Mouse (Mus musculus) heart, adult 9 months (tissue): ENCODE data around the gene Minar1.

Experiments used
- DNase-seq, 2 experiments: peaks; one replicate each; pipeline ENCODE4 v3.0.0; 2022; ENCODE audit warnings: low spot score in 2 of 2

Minar1 gene

GRCm38 (mm10) chr9:89623006-89623760, at the start of gene Minar1:
TSS of gene Minar1 (minus strand) at chr9:89623125.
- DNase-seq, result no peak

DNA sequence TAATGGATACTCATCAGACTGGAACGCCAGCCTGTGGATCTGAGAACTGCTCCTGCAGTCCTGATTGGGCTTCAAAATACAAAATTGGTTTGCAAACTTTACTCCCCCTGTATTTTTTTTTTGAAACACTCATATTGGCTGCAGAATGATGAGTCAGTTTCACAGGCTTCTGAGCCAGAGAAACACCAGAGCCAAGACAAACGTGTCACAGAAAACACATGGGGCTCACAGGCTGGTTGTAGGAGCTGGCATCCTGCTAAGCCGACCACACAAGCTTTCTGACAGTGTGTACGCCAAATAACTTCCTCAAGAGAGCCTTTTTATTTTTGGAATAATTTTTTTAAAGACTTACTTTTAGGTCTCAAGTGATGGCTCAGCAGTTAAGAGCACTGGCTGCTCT, 47.0 kb upstream of the Minar1 start:
- no peak for DNase-seq

DNA sequence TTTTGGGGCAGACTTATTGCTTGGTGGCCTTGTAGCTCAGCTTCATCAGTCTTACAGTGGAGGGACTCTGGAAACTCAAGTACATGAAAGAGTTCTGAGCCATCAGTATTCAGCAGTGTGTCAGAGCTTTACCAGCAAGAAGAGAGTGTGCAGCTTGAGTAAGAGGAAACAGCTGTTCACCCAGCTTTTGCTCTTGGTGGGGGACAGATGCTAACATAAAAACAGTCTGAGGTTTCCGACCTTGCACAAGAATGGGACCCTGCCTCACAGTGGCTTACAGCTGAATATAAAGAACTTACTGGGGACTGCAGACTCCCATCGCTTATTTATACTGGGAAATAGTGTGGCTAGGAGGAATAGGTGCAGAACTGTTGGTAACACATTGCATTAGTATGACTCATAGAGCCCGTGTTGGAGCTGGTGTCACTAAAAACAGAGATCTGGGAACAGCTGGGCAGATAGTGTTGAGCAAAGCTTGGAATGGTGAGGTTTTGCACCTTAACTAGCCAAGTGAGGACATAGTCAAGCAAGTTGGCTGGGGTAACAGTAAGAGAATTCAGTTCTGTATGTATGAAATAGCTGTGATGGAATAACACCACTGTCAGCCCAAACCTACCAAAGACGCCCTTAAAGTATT, 44.5 kb upstream of the Minar1 start:
- DNase-seq, result no peak

- no peak for DNase-seq
These were observed 28.0 kb upstream of the Minar1 start for GRCm38 (mm10) chr9:89650913-89651312.

GRCm38 (mm10) chr9:89637453-89637852, 14.5 kb upstream of the Minar1 start:
- no peak for DNase-seq

- no peak for DNase-seq
These were observed 474 bp downstream of the Minar1 start for GRCm38 (mm10) chr9:89622296-89623005.

- no peak for DNase-seq
These were observed 1.2 kb downstream of the Minar1 start for GRCm38 (mm10) chr9:89621750-89622149.

- no peak for DNase-seq
These were observed 2.6 kb downstream of the Minar1 start for GRCm38 (mm10) chr9:89620347-89620746.

DNA sequence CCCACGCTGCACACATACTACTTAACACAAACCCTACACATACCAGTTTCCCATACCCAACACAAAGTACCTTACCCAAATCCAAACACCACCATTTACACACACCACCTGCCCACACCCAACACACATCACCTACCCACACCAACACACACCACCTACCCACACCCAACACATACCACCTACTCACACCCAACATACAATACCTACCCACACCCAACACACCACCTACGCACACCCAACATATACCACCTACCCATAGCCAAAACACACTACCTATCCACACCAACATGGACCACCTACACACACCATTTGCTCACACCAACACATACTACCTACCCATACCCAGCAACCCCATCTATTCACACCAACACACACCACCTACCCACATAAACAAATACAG, 6.0 kb downstream of the Minar1 start:
- DNase-seq, result no peak

GRCm38 (mm10) chr9:89610592-89610991, 12.3 kb downstream of the Minar1 start:
- DNase-seq, result no peak

- no peak for DNase-seq
These were observed 15.6 kb downstream of the Minar1 start for GRCm38 (mm10) chr9:89607321-89607720.

GRCm38 (mm10) chr9:89606256-89606655, 16.7 kb downstream of the Minar1 start:
- DNase-seq, result no peak

DNA sequence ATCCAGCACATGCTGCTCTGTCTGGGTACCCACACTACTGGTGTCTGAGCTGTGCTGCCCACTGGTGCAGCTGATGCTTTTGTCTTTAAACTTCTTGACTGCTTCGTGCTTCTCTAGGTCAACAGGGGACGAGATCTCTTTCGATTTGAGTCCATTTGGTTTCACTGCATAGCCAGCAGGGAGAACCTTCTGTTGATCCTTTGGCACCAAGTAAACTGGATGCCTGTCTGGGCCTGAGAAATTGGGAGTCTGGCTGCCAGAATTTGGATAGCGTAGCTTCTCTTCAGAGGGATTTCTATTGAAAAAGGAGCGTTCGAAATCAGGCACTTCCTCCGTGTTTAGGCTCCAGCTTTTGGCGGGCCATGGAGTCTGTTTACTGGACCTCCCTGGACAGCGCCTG, 21.0 kb downstream of the Minar1 start:
- no peak for DNase-seq

GRCm38 (mm10) chr9:89600677-89601076, 22.2 kb downstream of the Minar1 start:
- no peak for DNase-seq

DNA sequence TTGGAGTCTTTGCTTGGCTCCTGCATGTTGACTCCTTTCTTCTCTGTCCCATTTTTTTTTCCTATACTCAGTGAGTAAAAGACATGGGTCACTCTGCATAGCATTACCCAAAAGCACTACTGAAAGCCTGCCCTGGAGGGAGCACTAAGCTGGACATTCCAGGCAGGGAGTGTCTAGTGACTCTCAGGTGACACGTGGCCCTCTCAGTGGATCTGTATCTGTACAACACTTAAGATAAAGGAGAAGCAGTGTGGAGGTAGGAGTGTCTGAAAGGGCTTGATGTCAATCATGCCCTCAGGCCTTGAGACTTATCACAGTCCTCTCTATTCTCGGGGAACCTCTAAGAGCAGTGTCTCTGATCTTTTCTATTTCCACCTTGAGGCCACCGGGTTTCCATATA, 25.9 kb downstream of the Minar1 start:
- no peak for DNase-seq

GRCm38 (mm10) chr9:89596392-89596791, 26.5 kb downstream of the Minar1 start:
- no peak for DNase-seq

GRCm38 (mm10) chr9:89592391-89592790, 30.5 kb downstream of the Minar1 start:
- DNase-seq, result no peak

DNA sequence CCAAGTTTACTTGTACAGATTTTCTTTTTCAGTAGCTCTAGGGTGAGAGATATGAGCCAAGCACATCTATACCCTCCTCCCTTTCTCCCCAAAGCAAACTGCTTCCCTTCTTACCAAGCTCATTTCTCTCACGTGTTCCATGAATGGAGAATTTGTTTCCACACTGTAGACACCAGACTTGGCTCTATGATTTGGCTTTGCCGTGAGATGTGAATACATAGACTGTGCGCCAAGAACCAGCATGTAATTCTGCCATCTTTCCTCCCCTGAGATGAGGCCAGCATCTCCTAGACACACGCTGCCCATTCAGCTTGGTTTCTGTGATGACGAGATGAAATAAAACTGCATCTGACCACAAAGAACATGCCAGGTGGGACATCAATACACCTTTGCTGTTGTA, 44.5 kb downstream of the Minar1 start:
- DNase-seq, result no peak

DNA sequence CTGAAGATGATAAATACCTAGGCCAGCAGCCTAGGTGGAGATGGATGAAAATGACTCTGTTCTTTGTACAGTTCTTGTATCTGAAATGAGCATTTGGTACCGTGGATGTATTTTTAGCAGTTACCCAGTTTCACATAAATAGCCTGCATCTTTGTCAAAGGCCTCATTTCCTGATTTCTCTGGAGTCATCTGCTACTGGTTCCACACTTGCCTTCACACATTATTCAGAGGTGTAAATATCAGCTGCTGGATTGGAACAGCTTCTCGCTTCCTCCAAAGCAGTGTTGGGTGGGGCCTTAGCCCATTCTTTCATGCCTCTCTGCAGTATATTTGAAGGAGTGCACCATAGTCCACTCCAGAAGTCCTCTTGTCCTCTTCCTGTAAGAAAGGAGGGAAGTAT, 70.3 kb downstream of the Minar1 start:
- no peak for DNase-seq
